Mouse (Mus musculus): Measurements from ENCODE around the gene Actrt3. TPM values are rescaled to one million over a fixed set of nuclear protein-coding genes. Genes with fewer than 3 reads are reported as not detected.

The Actrt3 gene
- polyA plus RNA-seq, 2 experiments: 0.10 to 0.11 TPM

DNA sequence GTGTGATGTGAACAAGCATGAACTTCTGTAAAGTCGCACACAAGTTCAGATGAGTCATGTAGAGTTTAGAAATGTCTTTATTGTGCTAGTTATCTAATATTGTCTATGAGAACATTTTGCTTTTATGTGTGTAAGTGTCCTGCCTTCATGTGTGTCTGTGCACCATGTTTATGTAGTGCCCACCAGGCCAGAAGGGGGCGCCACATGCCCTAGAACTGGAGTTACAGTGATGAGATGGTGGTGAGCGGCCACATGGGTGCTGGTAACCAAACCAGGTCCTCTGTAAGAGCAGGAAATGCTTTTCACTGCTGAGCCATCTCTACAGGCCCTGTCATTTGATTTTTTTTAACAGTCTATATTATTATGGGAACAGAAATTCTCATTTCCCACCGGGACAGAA lies 35.9 kb upstream of the Actrt3 start:
- no peak for TF ChIP-seq POLR2A (IDR thresholded peaks at IDR 0.05; ENCODE audit: borderline replicate concordance, extremely low read depth, insufficient read depth, insufficient read length)
- DNase-seq (ENCODE audit: low spot score) (no peak), ATAC-seq (ENCODE audit: low FRiP score, low read depth) (no peak)
- WGBS: 80% methylated on average over 4 of the region's 4 CpGs
- no peaks in the 10 kb centered on the region for H3K4me1 ChIP-seq (ENCODE audit: control insufficient read depth, insufficient read depth, low read length)
- H3K4me2 ChIP-seq (replicated peaks; ENCODE audit: low read depth, low read length, severe bottlenecking): no peak overlapping the region
- H3K4me3 ChIP-seq (replicated peaks; ENCODE audit: low read length): no peak overlapping the region
- no peak overlapping the region for H3K27ac ChIP-seq (replicated peaks; ENCODE audit: low read depth, low read length)
- no peaks in the 10 kb centered on the region for H3K27me3 ChIP-seq (ENCODE audit: control insufficient read depth, insufficient read depth, low read length)
- H3K36me3 ChIP-seq (ENCODE audit: control insufficient read depth, insufficient read depth, low read length): no peaks in the 10 kb centered on the region
- H3K9ac ChIP-seq (ENCODE audit: low read depth, low read length, severe bottlenecking): no peak overlapping the region
- no peaks in the 10 kb centered on the region for H3K9me3 ChIP-seq (ENCODE audit: control insufficient read depth, low read length)

DNA sequence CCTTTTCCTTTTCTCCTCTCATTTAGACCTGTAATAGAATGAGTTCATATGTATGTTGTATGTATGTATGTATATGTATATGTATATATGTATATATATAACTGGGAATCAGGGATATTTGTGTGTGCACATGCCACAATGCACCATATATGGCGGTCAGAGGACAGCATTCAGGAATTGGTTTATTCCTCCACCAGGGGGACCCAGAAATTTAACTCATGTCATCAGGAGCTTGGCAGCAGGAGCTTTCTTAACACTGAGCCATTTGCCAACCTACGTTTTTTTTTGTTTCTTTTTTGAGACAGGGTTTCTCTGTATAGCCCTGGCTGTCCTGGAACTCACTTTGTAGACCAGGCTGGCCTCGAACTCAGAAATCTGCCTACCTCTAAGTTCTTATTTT lies 33.9 kb upstream of the Actrt3 start:
- Histone ChIP-seq H3K9ac (ENCODE audit: low read depth, low read length, severe bottlenecking) (no peak overlapping the region), H3K4me2 (replicated peaks; ENCODE audit: low read depth, low read length, severe bottlenecking) (no peak overlapping the region), H3K9me3 (ENCODE audit: control insufficient read depth, low read length) (no peaks in the 10 kb centered on the region), H3K27ac (replicated peaks; ENCODE audit: low read depth, low read length) (no peak overlapping the region), H3K36me3 (ENCODE audit: control insufficient read depth, insufficient read depth, low read length) (no peaks in the 10 kb centered on the region), H3K4me1 (ENCODE audit: control insufficient read depth, insufficient read depth, low read length) (no peaks in the 10 kb centered on the region), H3K27me3 (ENCODE audit: control insufficient read depth, insufficient read depth, low read length) (no peaks in the 10 kb centered on the region), H3K4me3 (replicated peaks; ENCODE audit: low read length) (no peak overlapping the region)
- TF ChIP-seq POLR2A (IDR thresholded peaks at IDR 0.05; ENCODE audit: borderline replicate concordance, extremely low read depth, insufficient read depth, insufficient read length): no peak
- 52% methylated on average over 3 of the region's 3 CpGs for WGBS
- ATAC-seq (ENCODE audit: low FRiP score, low read depth) (no peak), DNase-seq (ENCODE audit: low spot score) (no peak)

DNA sequence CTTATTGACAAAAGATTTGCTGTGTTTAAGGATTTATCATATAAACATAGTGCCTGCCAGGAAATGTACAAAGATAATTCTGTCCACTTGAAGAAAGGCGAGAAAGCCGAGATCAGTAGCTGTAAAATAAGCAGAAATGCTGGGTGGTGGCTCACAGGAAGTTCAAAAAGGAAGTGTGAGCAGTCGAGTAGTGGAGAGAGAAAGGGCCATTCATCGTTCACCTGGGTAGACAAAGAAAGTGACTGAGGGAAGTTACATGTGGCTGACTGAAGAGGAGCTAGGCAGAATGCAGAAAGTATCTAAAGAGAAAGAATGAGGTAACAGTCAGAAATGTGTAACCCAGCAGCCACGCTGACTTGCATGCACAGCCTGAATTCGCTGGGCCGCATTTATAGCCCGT lies 20.4 kb upstream of the Actrt3 start:
- DNase-seq (ENCODE audit: low spot score): no peak
- Histone ChIP-seq H3K9ac (ENCODE audit: low read depth, low read length, severe bottlenecking) (no peak overlapping the region), H3K36me3 (ENCODE audit: control insufficient read depth, insufficient read depth, low read length) (peaks cover 41% of the 10 kb centered on the region), H3K4me2 (replicated peaks; ENCODE audit: low read depth, low read length, severe bottlenecking) (no peak overlapping the region), H3K9me3 (ENCODE audit: control insufficient read depth, low read length) (no peaks in the 10 kb centered on the region), H3K27me3 (ENCODE audit: control insufficient read depth, insufficient read depth, low read length) (no peaks in the 10 kb centered on the region), H3K4me3 (replicated peaks; ENCODE audit: low read length) (no peak overlapping the region), H3K4me1 (ENCODE audit: control insufficient read depth, insufficient read depth, low read length) (no peaks in the 10 kb centered on the region), H3K27ac (replicated peaks; ENCODE audit: low read depth, low read length) (no peak overlapping the region)
- ATAC-seq (ENCODE audit: low FRiP score, low read depth): no peak
- WGBS: 83% methylated on average over 8 of the region's 8 CpGs
- TF ChIP-seq POLR2A (IDR thresholded peaks at IDR 0.05; ENCODE audit: borderline replicate concordance, extremely low read depth, insufficient read depth, insufficient read length): no peak

DNA sequence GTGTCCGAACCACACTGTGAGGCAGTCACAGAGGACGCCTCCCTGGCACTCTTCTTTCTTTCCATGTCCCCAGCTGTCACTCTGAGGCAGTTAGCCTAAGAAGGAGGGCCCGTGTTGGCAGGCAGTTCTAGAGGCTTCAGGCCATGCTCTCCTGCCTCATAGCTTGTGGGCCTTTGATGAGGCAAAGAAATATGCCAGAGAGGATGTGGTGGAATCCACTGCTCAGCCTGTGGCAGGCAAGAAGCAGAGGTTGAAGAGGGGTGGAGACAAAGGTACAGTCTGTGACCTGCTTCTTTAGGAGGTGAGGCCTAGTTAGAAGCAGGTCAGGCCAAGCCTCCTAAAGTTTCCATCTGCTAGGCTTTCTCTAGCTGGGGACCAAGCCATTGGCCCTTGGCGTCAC lies 11.2 kb upstream of the Actrt3 start:
- DNase-seq (ENCODE audit: low spot score) (no peak), ATAC-seq (ENCODE audit: low FRiP score, low read depth) (no peak)
- Histone ChIP-seq H3K4me2 (replicated peaks; ENCODE audit: low read depth, low read length, severe bottlenecking) (no peak overlapping the region), H3K9ac (ENCODE audit: low read depth, low read length, severe bottlenecking) (no peak overlapping the region), H3K27me3 (ENCODE audit: control insufficient read depth, insufficient read depth, low read length) (no peaks in the 10 kb centered on the region), H3K9me3 (ENCODE audit: control insufficient read depth, low read length) (no peaks in the 10 kb centered on the region), H3K36me3 (ENCODE audit: control insufficient read depth, insufficient read depth, low read length) (peaks cover 74% of the 10 kb centered on the region), H3K27ac (replicated peaks; ENCODE audit: low read depth, low read length) (no peak overlapping the region), H3K4me1 (ENCODE audit: control insufficient read depth, insufficient read depth, low read length) (no peaks in the 10 kb centered on the region), H3K4me3 (replicated peaks; ENCODE audit: low read length) (no peak overlapping the region)
- no peak for TF ChIP-seq POLR2A (IDR thresholded peaks at IDR 0.05; ENCODE audit: borderline replicate concordance, extremely low read depth, insufficient read depth, insufficient read length)
- WGBS: 91% methylated on average over 4 of the region's 4 CpGs

DNA sequence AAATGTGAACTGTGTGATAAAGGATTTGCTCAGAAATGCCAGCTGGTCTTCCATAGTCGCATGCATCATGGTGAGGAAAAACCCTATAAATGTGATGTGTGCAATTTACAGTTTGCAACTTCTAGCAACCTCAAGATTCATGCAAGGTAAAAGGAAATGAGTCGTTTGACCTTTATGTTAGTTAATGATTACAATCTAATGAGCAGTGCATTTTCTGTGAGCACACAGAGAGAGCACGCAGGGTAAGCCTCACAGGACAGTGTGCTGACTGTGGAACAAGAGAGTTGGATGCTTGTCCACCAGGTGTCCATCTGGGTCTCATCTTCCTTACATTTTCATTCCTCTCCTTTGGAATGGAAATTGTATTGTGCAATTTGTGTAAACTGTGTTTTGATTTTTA lies 9.3 kb upstream of the Actrt3 start:
- no peak overlapping the region for H3K4me3 ChIP-seq (replicated peaks; ENCODE audit: low read length)
- no peak for TF ChIP-seq POLR2A (IDR thresholded peaks at IDR 0.05; ENCODE audit: borderline replicate concordance, extremely low read depth, insufficient read depth, insufficient read length)
- H3K27me3 ChIP-seq (ENCODE audit: control insufficient read depth, insufficient read depth, low read length): no peaks in the 10 kb centered on the region
- H3K9me3 ChIP-seq (ENCODE audit: control insufficient read depth, low read length): no peaks in the 10 kb centered on the region
- WGBS: 85% methylated on average over 3 of the region's 3 CpGs
- H3K27ac ChIP-seq (replicated peaks; ENCODE audit: low read depth, low read length): no peak overlapping the region
- H3K9ac ChIP-seq (ENCODE audit: low read depth, low read length, severe bottlenecking): no peak overlapping the region
- no peaks in the 10 kb centered on the region for H3K4me1 ChIP-seq (ENCODE audit: control insufficient read depth, insufficient read depth, low read length)
- no peak for DNase-seq (ENCODE audit: low spot score)
- peaks cover 69% of the 10 kb centered on the region for H3K36me3 ChIP-seq (ENCODE audit: control insufficient read depth, insufficient read depth, low read length)
- no peak for ATAC-seq (ENCODE audit: low FRiP score, low read depth)
- no peak overlapping the region for H3K4me2 ChIP-seq (replicated peaks; ENCODE audit: low read depth, low read length, severe bottlenecking)

DNA sequence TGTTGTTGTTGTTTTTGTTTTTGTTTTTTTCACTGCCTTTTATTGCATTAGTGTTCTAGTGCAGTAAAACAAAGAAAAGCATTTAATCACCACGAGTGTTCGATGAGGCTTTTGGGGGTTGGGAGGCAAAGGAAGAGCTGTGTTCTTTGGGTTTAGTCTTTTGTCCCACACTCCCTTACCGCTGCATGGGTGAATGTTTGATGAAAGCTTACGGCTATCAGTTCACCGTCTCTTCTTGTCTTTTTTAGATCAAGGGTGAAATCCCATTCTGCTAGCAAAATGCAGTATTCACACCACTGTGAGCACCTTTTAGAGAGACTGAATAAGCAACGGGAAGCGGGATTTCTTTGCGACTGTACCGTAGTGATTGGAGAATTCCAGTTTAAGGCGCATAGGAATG lies 3.5 kb upstream of the Actrt3 start:
- H3K27ac ChIP-seq (replicated peaks; ENCODE audit: low read depth, low read length): no peak overlapping the region
- ATAC-seq (ENCODE audit: low FRiP score, low read depth): no peak
- H3K4me1 ChIP-seq (ENCODE audit: control insufficient read depth, insufficient read depth, low read length): peaks cover 13% of the 10 kb centered on the region
- TF ChIP-seq POLR2A (IDR thresholded peaks at IDR 0.05; ENCODE audit: borderline replicate concordance, extremely low read depth, insufficient read depth, insufficient read length): no peak
- no peaks in the 10 kb centered on the region for H3K9me3 ChIP-seq (ENCODE audit: control insufficient read depth, low read length)
- 42% methylated on average over 10 of the region's 10 CpGs for WGBS
- no peaks in the 10 kb centered on the region for H3K27me3 ChIP-seq (ENCODE audit: control insufficient read depth, insufficient read depth, low read length)
- H3K4me2 ChIP-seq (replicated peaks; ENCODE audit: low read depth, low read length, severe bottlenecking): peak overlapping the region; percentile 82
- no peak for DNase-seq (ENCODE audit: low spot score)
- peak overlapping the region; percentile 78 for H3K9ac ChIP-seq (ENCODE audit: low read depth, low read length, severe bottlenecking)
- peak overlapping the region; percentile 85 for H3K4me3 ChIP-seq (replicated peaks; ENCODE audit: low read length)
- peaks cover 28% of the 10 kb centered on the region for H3K36me3 ChIP-seq (ENCODE audit: control insufficient read depth, insufficient read depth, low read length)
